Mouse (Mus musculus) Patski (cell line): ENCODE data around the gene Tgfb3. TPM values are rescaled to one million over a fixed set of nuclear protein-coding genes. Genes with fewer than 3 reads are reported as not detected.

Source experiments
- ATAC-seq: fragments of 100-300 bp; one replicate; pipeline ENCODE4 v1.8.0; 2021
- CTCF ChIA-PET: fragments of 350-600 bp; sonication (Branson Sonifier 250); formaldehyde crosslinking; loops from one replicate; lab custom pipeline; 2022; ENCODE audit warnings: inconsistent platforms; lab: Charles Lee
- POLR2A ChIA-PET: fragments of 350-600 bp; sonication (Branson Sonifier 250); formaldehyde crosslinking; loops from one replicate; lab custom pipeline; 2022; ENCODE audit warnings: antibody characterized with exemption, inconsistent platforms; lab: Charles Lee
- DNase-seq: peaks from one replicate; pipeline ENCODE4 v3.0.0-alpha.2; 2011; ENCODE audit warnings: low read depth, low spot score
- H3K27me3 ChIP-seq: fragments of 371-371 bp; one replicate; pipeline ENCODE4 v1.5.1; 2021
- CTCF ChIP-seq: fragments of 100-300 bp; IDR thresholded peaks from one replicate; pipeline ENCODE4 v1.5.1; 2021
- in situ Hi-C: fragments of 300-500 bp; cut with MboI; formaldehyde crosslinking; loops from 3 replicates; pipeline ENCODE4 v1.11.1; 2018; ENCODE audit warnings: low pct_unique_long_range_greater_than_20kb, mixed read lengths
- polyA plus RNA-seq: library from polyadenylated mRNA; unstranded; gene quantifications from one replicate; pipeline ENCODE4 v1.2.3, GENCODE M21; 2021

The Tgfb3 gene
- polyA plus RNA-seq, 1 experiment from 2014 or later, result 25.6 TPM

DNA sequence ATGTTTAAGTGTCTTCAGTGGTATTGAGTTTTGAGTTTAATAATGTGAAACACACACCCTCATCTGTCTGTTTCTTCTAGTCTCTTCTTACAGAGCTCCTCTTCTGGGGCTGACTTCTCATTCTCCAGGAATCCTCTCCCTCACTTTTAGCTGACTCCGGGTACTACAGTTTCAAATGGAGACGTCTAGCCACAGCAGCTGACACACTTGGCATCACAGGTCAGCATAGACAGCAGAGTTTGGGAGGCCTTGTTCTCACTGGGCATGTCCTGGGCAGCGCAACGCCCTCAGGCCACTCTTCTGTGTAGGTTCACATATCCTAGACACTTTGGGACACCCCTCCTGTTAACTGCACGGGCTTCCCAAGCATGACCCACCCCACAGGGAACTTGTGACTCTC is 39.8 kb downstream of the Tgfb3 start:
- no peak for TF ChIP-seq CTCF
- ATAC-seq (no peak), DNase-seq (no peak)
- CTCF ChIA-PET, result interaction anchor here (2.2 kb wide), 1 partner anchor 14 kb away, joined by 6 read pairs; no protein-coding TSS in a partner anchor
- no peaks in the 10 kb centered on the region for H3K27me3 ChIP-seq
- in situ Hi-C loops, result no loop called here
- POLR2A ChIA-PET, result no interaction called here

DNA sequence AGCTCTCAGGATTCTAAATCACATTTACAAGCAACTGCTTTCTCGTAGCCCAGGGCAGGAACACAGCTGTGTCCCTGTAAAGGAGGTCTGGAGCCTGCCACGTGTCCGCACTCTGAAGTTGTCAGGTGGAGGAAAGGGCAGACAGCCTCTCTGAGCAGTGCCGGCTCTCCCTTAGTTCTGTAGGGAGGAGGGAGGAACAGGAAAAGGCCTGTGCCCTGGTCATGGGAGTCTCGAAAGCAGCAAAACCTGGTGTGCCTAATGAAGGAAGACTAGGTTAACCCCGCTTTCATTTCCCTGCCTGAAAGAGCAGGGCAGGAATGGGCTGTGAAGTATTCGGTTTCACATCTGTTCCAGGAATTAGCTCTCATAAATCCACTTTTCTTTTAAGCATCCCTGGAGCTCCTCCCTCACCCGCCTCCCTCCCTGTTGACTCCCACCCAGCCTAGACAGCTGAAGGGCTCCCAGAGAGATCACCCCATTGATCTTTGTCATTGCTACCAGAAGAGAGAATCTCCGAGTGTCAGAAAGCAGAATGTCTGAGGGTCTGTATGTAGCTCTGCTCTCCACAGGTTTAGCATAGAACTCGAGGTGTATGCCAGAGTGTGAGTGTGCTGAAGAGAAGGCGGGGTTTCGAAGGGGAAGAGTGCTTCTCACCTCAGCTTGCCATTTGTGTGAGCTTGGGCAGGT is 41.5 kb downstream of the Tgfb3 start:
- no peak for ATAC-seq
- no peaks in the 10 kb centered on the region for H3K27me3 ChIP-seq
- POLR2A ChIA-PET, result no interaction called here
- in situ Hi-C loops, result no loop called here
- no peak for TF ChIP-seq CTCF
- DNase-seq, result no peak
- CTCF ChIA-PET, result interaction anchor here (0.8 to 2.2 kb wide), 3 partner anchors 10 to 38 kb away, joined by 3 to 7 read pairs (median 6); no protein-coding TSS in a partner anchor

DNA sequence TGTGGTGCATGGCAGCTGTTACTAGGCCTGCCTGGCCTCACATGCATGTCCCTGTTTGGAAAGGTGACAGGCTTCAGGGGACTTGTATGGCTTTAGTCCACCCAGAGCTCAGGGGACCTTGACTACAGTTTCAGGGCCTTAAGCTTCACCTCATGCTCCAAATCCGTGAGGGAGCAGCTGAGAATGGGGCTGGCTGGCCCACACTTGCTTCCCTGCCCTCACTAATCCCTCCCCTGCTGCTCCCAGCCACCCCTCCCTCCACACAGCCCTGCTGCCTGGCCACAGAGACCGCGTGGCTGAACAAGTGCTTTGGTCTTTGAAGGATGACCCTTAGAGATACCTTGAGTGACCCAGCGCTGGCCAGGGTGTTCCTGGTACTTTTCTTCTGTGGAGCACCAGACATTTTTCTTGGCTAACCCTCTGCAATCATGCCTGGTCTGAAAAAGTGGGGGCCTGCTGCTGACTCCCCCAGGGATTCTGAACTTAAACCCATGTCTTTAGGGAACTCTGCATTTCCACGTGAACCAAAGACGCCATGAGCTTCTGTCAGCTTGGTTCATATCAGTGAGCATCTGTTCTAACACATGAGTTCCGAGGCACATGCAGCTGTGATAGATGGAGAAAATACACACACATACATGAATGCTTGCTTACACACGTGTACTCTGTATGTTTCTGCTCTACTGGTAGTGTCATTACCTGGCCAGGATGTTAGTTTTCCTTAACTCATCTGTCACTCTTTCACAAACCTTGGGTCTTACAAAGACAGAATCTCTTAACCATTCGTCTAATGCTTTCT is 42.3 kb downstream of the Tgfb3 start:
- POLR2A ChIA-PET, result no interaction called here
- DNase-seq (no peak), ATAC-seq (no peak)
- no peaks in the 10 kb centered on the region for H3K27me3 ChIP-seq
- CTCF ChIA-PET, result interaction anchor here (2.0 kb wide), 1 partner anchor 11 kb away, joined by 7 read pairs; no protein-coding TSS in a partner anchor
- in situ Hi-C loops, result no loop called here
- TF ChIP-seq CTCF, result no peak

DNA sequence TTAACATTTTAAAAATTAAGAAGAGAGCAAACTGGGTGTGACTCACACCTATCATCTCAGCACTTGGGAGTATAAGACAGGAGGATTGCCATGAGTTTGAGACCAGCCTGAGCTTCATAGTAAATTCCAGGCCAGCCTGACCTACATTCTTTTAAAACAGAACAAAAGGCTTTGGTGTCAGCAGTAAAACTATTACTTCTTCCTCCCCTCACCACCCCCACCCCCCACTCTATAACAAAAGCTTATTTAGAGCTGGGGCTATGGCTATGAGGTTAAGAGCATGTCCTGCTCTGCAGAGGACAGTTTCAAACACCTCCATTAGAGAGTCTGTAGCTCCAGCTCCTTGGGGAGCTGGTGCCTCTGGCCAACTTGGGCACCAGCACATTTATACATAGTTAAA is 43.3 kb downstream of the Tgfb3 start:
- POLR2A ChIA-PET, result interaction anchor here (0.6 kb wide), 1 partner anchor 11 kb away, joined by 3 read pairs; no protein-coding TSS in a partner anchor
- no peak for TF ChIP-seq CTCF
- ATAC-seq, result no peak
- DNase-seq, result no peak
- H3K27me3 ChIP-seq, result no peaks in the 10 kb centered on the region
- CTCF ChIA-PET, result interaction anchor here (1.1 to 1.3 kb wide), 2 partner anchors 11 to 13 kb away, joined by 3 to 5 read pairs; no protein-coding TSS in a partner anchor
- in situ Hi-C loops, result no loop called here

DNA sequence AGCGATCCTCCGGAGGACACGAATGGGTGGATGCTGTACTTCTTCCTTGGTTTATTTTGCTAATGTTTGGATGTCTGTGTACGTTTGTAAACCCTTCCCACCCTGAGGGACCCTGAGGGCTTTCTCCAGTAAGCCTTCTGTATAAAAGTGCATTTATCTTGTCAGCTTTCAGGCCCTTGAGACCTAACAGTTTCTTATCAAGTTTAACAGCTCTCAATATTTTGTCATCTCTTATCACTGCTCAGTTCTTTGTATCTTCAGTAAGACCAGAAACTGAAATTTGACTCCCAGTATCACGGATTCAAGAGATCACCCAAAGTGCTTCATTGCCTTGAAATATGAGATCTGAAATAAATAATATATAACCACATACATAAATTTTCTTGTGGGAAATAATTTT is 47.9 kb downstream of the Tgfb3 start:
- in situ Hi-C loops, result no loop called here
- ChIA-PET CTCF (no interaction called here), POLR2A (no interaction called here)
- no peak for DNase-seq
- no peak for TF ChIP-seq CTCF
- ATAC-seq, result no peak
- H3K27me3 ChIP-seq, result no peaks in the 10 kb centered on the region

DNA sequence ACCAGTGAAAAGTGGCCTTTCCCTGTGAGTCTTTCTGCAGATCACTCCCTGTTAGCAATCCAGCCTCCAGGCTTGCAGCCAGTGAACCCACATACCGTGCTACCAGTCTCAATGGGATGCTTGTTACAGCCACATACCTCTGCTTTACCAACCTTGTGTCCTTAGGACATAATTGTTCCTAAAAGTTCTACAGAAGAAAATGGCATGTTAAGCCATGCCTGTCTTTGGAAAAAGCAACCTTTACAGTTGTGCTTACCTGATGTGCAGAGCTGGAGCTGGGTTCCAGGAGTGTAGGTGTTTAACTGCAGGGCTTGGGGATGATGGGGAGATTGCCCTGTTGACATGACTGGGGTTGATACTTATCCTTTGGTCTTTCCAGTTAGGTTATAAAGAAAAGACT is 51.1 kb downstream of the Tgfb3 start:
- in situ Hi-C loops, result loop anchor here (5.0 kb wide), 1 partner anchor 50 kb away; the partner anchor contains the start of gene Tgfb3
- no peaks in the 10 kb centered on the region for H3K27me3 ChIP-seq
- POLR2A ChIA-PET, result interaction anchor here (0.6 kb wide), 1 partner anchor 52 kb away, joined by 3 read pairs; no protein-coding TSS in a partner anchor
- no peak for DNase-seq
- ATAC-seq, result no peak
- CTCF ChIA-PET, result no interaction called here
- no peak for TF ChIP-seq CTCF

DNA sequence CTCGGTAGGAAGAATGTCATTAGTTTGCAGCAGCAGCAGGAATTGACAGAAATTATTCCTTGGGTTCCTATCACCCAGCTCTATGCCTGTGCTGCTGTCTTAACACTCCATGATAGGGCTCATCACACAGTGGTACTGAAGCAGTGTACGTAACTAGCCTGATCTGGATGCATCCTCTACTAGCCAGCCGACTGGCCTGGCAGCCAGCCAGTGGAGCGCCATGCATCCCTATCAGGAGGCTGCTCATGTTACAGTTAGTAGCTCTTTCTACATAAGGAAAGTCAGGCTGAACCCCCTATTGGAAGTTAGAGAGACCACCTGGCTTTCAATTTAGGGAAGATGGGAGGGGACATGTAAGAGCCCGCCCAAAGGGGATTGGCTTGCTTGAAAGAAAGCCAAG is 51.8 kb downstream of the Tgfb3 start:
- DNase-seq, result no peak
- no peak for ATAC-seq
- POLR2A ChIA-PET, result interaction anchor here (0.6 kb wide), 2 partner anchors 51 to 115 kb away, joined by 3 read pairs; no protein-coding TSS in a partner anchor
- CTCF ChIA-PET, result no interaction called here
- TF ChIP-seq CTCF, result no peak
- in situ Hi-C loops, result loop anchor here (5.0 kb wide), 1 partner anchor 50 kb away; the partner anchor contains the start of gene Tgfb3
- H3K27me3 ChIP-seq, result no peaks in the 10 kb centered on the region

DNA sequence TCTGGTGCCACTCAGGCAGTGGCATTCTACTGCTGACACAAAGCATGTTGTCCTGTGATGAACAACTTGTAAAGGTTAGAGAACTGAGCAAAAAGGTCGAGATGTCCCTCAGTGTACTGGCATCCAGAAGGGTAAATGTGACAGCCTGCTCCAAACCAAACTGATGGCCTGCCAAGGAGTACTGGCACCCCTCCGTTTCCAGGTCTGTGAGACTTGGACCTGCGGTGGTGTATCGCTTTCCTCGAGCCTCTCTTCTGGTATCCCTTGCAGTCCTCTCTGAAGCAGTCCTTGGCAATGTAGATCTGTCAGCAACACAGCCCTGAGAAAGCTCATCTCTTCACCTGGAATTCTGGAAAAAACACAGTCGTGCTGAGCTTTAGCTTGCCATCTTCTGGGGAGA is 53.4 kb downstream of the Tgfb3 start:
- DNase-seq (no peak), ATAC-seq (no peak)
- TF ChIP-seq CTCF, result no peak
- CTCF ChIA-PET, result interaction anchor here (1.1 to 2.1 kb wide), 5 partner anchors 9 to 80 kb away, joined by 3 to 8 read pairs (median 6); no protein-coding TSS in a partner anchor
- H3K27me3 ChIP-seq, result no peaks in the 10 kb centered on the region
- POLR2A ChIA-PET, result no interaction called here
- in situ Hi-C loops, result loop anchor here (5.0 kb wide), 1 partner anchor 52 kb away; the partner anchor contains the start of gene Tgfb3

DNA sequence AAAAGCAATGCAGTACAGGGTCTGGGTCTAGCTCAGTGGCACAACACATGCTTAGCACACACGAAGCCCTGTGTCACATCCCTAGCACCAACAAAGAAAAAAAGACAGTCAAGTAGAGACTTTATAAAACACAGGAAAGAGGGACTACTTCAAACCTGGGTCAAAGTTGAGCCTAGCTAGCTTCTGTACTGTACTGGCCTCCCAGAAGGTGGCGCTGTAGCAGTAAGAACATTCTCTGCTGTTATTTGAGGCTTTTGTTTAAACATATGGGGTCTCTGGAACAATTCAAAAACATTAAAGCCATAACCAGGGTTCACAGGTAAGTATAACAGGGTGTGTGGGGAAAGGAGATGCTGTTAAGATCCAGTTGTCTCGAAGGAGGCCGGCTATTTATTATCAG is 54.4 kb downstream of the Tgfb3 start:
- ChIA-PET POLR2A (interaction anchor here (0.5 kb wide), 1 partner anchor 11 kb away, joined by 3 read pairs; no protein-coding TSS in a partner anchor), CTCF (interaction anchor here (0.7 to 2.1 kb wide), 10 partner anchors 9 to 178 kb away, joined by 3 to 8 read pairs (median 4); no protein-coding TSS in a partner anchor)
- no peaks in the 10 kb centered on the region for H3K27me3 ChIP-seq
- ATAC-seq, result no peak
- TF ChIP-seq CTCF, result peak; percentile 74
- DNase-seq, result no peak
- in situ Hi-C loops, result no loop called here

DNA sequence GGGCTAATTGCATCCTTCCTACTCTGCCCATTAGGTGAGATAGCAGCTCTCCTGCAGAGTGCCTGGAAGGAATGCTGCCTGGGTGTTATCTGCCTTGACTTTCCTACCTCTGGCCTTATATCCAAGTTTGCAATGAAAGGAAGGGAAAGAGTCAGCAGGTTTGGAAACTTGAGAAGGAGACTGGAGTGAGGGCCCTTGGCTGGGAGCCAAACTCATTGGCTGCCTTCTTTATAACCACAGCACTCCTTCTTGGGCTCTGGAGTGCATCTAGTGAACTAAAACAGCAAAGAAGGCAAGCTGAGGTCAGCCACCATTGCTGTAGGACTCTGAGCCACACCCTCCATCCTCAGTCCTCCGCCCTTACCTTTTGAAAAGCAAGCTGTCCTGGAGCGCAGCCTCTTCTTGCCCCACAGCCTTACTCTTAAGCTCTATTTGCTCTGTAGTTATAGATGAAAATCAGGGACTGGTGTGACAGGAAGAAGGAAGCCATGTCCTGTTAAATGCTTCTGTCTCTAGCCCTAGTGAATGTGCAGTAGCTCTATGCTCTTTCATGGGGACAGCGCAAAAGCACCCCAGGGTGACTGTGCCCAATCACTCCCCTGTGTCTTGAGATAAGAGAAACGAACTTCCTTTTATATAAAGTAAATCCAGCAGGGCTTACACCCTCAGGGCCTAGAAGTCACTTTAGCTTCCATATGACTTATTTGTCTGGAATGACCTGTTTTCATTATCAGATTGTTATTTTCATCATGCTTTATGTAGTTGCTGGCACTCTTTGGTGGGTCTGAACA is 55.6 kb downstream of the Tgfb3 start:
- DNase-seq (no peak), ATAC-seq (no peak)
- no peak for TF ChIP-seq CTCF
- no peaks in the 10 kb centered on the region for H3K27me3 ChIP-seq
- ChIA-PET POLR2A (interaction anchor here (0.6 kb wide), 1 partner anchor 299 kb away, joined by 3 read pairs; no protein-coding TSS in a partner anchor), CTCF (interaction anchor here (1.0 to 2.1 kb wide), 9 partner anchors 8 to 177 kb away, joined by 3 to 8 read pairs (median 3); partner anchors contain the start of gene Tgfb3)
- in situ Hi-C loops, result no loop called here
